Mouse (Mus musculus) heart, embryonic 10.5 days (tissue): ENCODE data around the gene Dock8. TPM values are rescaled to one million over a fixed set of nuclear protein-coding genes. Genes with fewer than 3 reads are reported as not detected.

Experiments
- DNase-seq: peaks from one replicate; pipeline ENCODE4 v3.0.0-alpha.2; 2017; ENCODE audit warnings: low spot score
- H3K27ac ChIP-seq: fragments of 300-500 bp; sonication (generic); 2 replicates; pipeline ENCODE4 v1.5.1; 2016; ENCODE audit warnings: mild to moderate bottlenecking
- H3K27me3 ChIP-seq: fragments of 300-500 bp; sonication (generic); 2 replicates; pipeline ENCODE4 v1.6.1; 2016; ENCODE audit warnings: mild to moderate bottlenecking; ENCODE audit not compliant: poor library complexity, insufficient read depth, severe bottlenecking
- H3K36me3 ChIP-seq: fragments of 300-500 bp; sonication (generic); 2 replicates; pipeline ENCODE4 v1.6.1; 2016; ENCODE audit warnings: mild to moderate bottlenecking, moderate library complexity
- H3K4me1 ChIP-seq: fragments of 300-500 bp; sonication (generic); 2 replicates; pipeline ENCODE4 v1.6.1; 2016; ENCODE audit warnings: mild to moderate bottlenecking
- H3K4me3 ChIP-seq: fragments of 300-500 bp; sonication (generic); 2 replicates; pipeline ENCODE4 v1.5.1; 2016; ENCODE audit warnings: mild to moderate bottlenecking, moderate library complexity
- H3K9me3 ChIP-seq: fragments of 300-500 bp; sonication (generic); 2 replicates; pipeline ENCODE4 v1.6.1; 2016; ENCODE audit warnings: mild to moderate bottlenecking, moderate library complexity
- WGBS: fragments of 180-500 bp; shearing (Covaris S2); methylation state at CpG from one replicate; pipeline ENCODE4 v1.1.7; 2016; 5-methylcytosine and 5-hydroxymethylcytosine counted together
- polyA plus RNA-seq: library from polyadenylated mRNA; unstranded; fragments of >200 nt; fragmentation: Nextera tagmentation; extraction: Ambion mirVana; gene quantifications from 2 replicates; pipeline ENCODE4 v1.2.1, GENCODE M21; 2016

Dock8 gene
- polyA plus RNA-seq, 1 experiment from 2014 or later = 3.3 TPM

DNA sequence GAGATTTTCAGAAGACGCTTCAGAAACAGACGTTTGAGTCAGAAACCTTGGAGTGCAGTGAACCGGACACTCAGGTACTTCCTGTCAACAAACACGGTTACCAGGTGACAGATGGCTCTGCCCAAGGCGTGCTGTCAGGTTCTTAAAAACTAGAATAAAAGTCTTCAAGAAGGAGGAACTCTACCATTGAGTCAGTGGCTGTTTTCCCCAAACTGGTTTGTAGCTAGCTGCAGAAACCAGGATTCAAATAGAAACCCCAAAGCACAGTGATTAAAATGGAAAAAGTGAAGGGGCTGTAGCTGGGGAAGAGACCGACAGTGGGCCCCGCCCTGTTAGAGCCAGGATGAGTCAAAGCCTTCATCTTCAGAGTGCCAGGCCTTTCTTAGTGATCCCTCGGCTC, 78.8 kb downstream of the Dock8 start:
- Histone ChIP-seq H3K4me1 (peaks cover 6% of the 10 kb centered on the region; the same call in 1 of the 2 replicates), H3K27ac (no peak overlapping the region), H3K27me3 (no peaks in the 10 kb centered on the region), H3K36me3 (no peaks in the 10 kb centered on the region), H3K4me3 (no peak overlapping the region), H3K9me3 (no peaks in the 10 kb centered on the region)
- DNase-seq = no peak
- 75% methylated on average over 8 of the region's 8 CpGs for WGBS

DNA sequence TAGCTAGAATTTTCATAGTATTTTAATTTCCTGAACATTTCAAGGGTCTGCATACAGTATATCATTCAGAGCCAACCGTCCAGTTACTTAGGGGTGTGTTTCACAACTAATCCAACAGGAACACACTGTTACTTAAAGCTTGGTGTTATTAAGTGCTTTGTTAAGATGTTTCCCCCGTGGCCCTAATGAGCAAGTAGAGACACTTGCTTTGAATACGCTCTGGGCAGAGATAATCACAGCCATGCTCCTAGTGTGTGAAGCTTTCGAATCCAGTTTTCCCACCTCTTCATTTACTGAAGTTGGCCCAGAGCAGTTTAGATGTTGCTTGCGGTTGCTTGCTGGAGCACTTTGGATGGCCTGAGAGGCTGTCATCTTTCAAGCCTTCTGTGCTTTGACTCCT, 80.8 kb downstream of the Dock8 start:
- H3K9me3 ChIP-seq = no peaks in the 10 kb centered on the region
- peaks cover 6% of the 10 kb centered on the region; the same call in 1 of the 2 replicates for H3K4me1 ChIP-seq
- H3K27me3 ChIP-seq = no peaks in the 10 kb centered on the region
- DNase-seq = no peak
- no peak overlapping the region for H3K27ac ChIP-seq
- 81% methylated on average over 5 of the region's 5 CpGs for WGBS
- H3K4me3 ChIP-seq = no peak overlapping the region
- no peaks in the 10 kb centered on the region for H3K36me3 ChIP-seq

DNA sequence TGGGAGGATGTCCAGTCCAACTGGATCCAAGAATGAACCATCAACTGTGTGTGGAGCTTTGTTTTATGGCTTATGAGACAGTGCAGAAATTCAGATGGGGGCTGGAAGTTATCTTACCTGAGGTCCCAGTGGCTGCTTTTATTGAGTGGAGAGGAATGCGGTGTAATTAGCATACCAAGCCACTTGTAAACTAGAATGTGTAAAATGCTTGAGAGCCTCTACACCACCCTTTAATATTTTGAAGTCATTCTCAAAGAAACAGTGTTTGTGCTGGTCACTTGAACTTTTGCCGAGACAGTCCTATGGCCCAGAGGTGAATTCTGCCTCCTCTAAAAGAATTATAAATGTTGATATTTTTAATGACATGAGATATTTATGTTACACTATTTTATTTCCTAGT, 83.5 kb downstream of the Dock8 start:
- H3K27ac ChIP-seq = no peak overlapping the region
- H3K4me3 ChIP-seq = no peak overlapping the region
- 83% methylated on average over 2 of the region's 2 CpGs for WGBS

DNA sequence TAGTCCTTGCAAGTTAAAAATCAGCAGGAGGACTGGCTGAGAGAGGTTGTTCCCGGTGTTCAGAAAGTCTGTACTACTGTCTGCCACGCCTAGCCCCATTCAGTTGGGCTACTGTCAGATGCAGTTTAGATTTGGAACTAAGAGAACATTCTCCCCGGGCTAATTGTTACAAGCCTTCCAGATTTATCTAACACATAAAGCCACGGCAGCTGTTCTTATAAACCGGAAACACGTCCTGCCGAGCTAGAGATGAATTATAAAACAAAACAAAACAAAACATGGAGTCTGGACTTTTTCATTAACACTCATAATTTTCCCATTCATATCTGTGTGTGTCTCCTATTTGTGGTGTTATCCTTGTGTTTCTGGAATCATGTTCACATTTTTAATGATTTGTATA, 87.8 kb downstream of the Dock8 start:
- Histone ChIP-seq H3K9me3 (no peaks in the 10 kb centered on the region), H3K36me3 (no peaks in the 10 kb centered on the region), H3K27ac (no peak overlapping the region), H3K4me3 (no peak overlapping the region), H3K27me3 (no peaks in the 10 kb centered on the region), H3K4me1 (0 out of 2 replicates have a peak, but pooled peaks cover 3% of the 10 kb centered on the region)
- 83% methylated on average over 7 of the region's 7 CpGs for WGBS
- DNase-seq = no peak

More for the DNA sequence above, 83.5 kb downstream of the Dock8 start:
- DNase-seq = no peak
- H3K4me1 ChIP-seq = peaks cover 3% of the 10 kb centered on the region; the same call in 1 of the 2 replicates
- H3K27me3 ChIP-seq = no peaks in the 10 kb centered on the region
- no peaks in the 10 kb centered on the region for H3K9me3 ChIP-seq
- no peaks in the 10 kb centered on the region for H3K36me3 ChIP-seq

DNA sequence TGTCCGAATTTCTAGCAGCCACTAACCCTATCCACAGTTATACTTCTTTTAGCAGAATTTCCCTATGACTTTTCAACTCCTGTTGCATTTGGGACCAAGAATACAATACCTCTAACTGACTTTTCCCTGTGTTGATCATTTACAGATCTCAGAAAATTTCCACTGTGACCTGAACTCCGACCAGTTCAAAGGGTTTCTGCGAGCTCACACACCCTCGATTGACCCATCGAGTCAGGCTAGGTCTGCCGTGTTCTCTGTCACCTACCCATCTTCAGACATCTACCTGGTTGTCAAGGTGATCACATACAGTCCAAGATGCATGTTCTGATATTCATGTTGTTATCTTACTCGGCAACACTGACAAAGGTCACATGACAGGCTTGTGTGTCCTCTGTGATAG, 90.4 kb downstream of the Dock8 start:
- no peaks in the 10 kb centered on the region for H3K36me3 ChIP-seq
- H3K4me3 ChIP-seq = no peak overlapping the region
- no peaks in the 10 kb centered on the region for H3K27me3 ChIP-seq
- WGBS = 84% methylated on average over 7 of the region's 7 CpGs
- no peak overlapping the region for H3K27ac ChIP-seq
- DNase-seq = no peak
- H3K9me3 ChIP-seq = no peaks in the 10 kb centered on the region
- 0 out of 2 replicates have a peak, but pooled peaks cover 3% of the 10 kb centered on the region for H3K4me1 ChIP-seq

DNA sequence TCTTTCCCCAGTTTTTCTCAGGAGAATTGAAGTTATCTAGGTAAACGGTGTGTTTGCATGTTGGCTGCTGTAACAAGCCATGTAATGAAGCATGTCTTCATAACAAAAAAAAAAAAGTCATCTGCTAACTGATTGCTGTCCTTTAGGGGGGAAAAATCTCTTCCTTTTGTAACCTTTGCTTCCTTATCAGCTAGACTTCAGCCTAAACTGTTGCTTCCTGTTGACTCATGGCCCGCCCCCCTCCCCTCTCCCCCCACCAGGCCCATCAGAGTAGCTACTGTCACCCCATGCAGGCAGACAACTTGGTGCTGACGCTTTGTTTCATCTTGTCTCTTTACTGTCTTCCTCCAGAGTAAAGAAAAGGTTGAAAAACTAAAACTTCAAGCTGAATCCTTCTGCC, 95.8 kb downstream of the Dock8 start:
- Histone ChIP-seq H3K4me1 (peaks cover 19% of the 10 kb centered on the region), H3K9me3 (no peaks in the 10 kb centered on the region), H3K27ac (0 out of 2 replicates have a peak overlapping the region, but pooled peaks have one; percentile 36), H3K4me3 (no peak overlapping the region), H3K36me3 (no peaks in the 10 kb centered on the region), H3K27me3 (no peaks in the 10 kb centered on the region)
- no peak for DNase-seq
- WGBS = 23% methylated on average over 3 of the region's 3 CpGs

DNA sequence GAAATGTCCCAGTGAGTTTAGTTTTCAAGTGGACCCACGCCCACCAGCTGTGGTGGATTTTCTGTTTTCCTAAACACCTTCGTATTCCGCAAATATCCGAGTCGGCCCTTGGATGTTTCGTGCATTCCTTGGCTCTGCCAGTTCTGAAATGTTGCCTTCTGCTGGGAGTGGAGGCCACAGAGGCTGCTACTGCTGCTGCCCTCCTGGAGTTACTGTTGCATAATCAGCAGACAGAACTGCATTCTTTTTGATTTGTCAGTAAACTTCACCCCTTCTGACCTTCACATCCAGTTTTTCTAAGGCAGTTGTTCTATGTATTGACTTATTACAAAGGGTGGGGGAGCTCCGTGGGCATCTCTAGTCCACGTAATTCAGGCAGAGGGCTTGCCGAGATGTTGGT, 97.0 kb downstream of the Dock8 start:
- no peaks in the 10 kb centered on the region for H3K36me3 ChIP-seq
- H3K9me3 ChIP-seq = no peaks in the 10 kb centered on the region
- no peak overlapping the region for H3K4me3 ChIP-seq
- H3K27me3 ChIP-seq = no peaks in the 10 kb centered on the region
- H3K4me1 ChIP-seq = peaks cover 19% of the 10 kb centered on the region
- H3K27ac ChIP-seq = no peak overlapping the region
- 80% methylated on average over 9 of the region's 9 CpGs for WGBS
- DNase-seq = no peak

DNA sequence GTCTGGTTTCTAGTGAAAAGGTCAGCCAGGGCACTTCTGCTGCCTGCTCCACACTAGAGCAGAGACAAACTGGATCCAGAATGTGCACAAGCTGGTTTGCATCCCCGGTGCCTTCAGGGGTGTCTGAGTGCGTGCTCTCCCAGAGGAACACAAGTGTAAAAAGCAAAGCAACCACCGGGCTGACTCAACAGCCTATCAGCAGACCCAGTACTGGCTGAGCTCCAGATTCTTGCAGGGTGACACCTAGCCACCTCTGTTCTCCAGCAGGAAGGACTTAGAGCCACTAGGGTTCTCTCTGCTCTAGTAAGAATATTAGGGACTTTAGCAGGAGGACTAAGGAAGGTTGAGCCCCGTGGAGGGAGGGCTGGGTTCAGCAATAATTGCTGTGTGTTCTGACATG, 97.7 kb downstream of the Dock8 start:
- no peak for DNase-seq
- Histone ChIP-seq H3K27me3 (no peaks in the 10 kb centered on the region), H3K4me1 (peaks cover 19% of the 10 kb centered on the region), H3K4me3 (no peak overlapping the region), H3K27ac (no peak overlapping the region), H3K9me3 (no peaks in the 10 kb centered on the region), H3K36me3 (no peaks in the 10 kb centered on the region)
- WGBS = 39% methylated on average over 4 of the region's 4 CpGs

DNA sequence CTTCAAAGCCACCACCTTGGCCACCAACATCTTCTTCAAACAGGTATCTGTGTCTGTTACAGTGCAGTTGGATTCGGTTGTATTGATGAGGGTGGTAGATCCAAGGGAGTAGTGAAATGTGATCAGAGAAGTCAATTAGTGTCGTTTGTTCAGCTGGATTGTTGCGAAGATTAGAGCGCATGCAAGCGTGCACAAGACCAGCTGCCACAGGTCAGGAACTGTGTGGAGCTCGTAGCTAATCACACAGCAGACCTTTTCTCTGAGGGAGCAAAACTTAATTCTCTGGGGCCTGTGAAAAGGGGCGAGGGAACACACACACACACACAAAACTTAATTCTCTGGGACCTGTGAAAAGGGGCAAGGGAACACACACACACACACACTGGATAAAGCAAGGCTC, 98.2 kb downstream of the Dock8 start:
- Histone ChIP-seq H3K4me1 (peaks cover 19% of the 10 kb centered on the region), H3K27me3 (no peaks in the 10 kb centered on the region), H3K9me3 (no peaks in the 10 kb centered on the region), H3K4me3 (no peak overlapping the region), H3K27ac (no peak overlapping the region), H3K36me3 (no peaks in the 10 kb centered on the region)
- DNase-seq = no peak
- WGBS = 63% methylated on average over 7 of the region's 7 CpGs

DNA sequence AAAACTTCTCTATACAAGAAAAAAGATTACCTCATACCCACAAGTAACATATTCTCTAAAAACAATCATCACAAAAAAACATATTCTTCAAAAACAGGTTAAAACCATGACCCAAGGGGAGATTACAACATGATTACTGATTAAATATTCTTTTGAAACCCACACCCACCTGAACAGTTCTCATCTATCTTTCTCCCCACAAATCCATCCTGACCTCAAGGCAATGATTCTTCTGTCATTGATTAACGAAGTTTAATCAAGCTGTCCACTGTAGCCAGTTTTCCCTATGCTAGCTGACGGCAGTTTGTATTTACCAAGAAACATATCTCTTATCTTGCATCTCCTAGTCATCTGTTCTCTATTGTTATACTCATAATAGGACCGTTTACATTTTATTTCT, 98.6 kb downstream of the Dock8 start:
- no peaks in the 10 kb centered on the region for H3K9me3 ChIP-seq
- no peak overlapping the region for H3K27ac ChIP-seq
- 76% methylated on average over 3 of the region's 3 CpGs for WGBS
- H3K36me3 ChIP-seq = no peaks in the 10 kb centered on the region
- no peak for DNase-seq
- no peaks in the 10 kb centered on the region for H3K27me3 ChIP-seq
- H3K4me1 ChIP-seq = peaks cover 19% of the 10 kb centered on the region
- no peak overlapping the region for H3K4me3 ChIP-seq

DNA sequence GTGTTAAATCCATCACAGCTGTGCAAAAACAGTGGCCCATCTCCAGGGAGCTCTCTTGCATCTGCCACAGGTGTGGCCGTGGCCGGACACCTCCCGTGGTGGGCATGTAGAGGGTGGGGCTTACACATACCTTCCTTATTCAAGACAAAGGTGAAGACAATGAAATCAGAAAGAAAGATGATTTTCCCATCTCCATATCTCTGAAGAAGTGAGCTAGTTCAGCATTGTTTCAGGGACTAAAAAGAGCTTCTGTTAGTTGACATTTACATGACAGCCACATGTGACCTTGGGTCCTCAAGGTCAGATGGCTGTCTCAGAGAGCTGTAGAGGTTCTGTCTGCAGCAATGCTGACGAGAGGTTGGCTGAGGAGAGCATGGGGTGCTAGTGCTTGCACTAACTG, 99.6 kb downstream of the Dock8 start:
- Histone ChIP-seq H3K9me3 (no peaks in the 10 kb centered on the region), H3K4me1 (peaks cover 19% of the 10 kb centered on the region)
- 83% methylated on average over 4 of the region's 4 CpGs for WGBS

DNA sequence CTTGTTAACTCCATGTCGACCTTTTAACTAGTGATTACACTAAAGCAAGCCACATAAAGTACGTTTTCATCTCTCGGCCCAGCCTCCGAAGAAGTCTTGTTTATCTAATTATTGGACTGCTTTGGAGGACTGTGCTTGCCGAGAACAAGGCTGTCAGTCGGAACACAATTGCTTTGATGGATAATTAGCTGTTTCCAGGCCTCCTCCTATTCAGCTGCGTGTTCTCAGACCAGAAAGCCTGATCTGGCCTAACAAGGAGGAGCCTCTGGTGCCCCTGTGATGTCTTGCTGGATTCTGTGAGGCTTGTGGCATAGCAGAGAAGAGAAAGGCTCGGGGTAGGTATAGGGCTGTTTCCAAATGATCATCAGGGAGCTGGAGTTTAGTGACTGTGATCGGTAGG, 106.3 kb downstream of the Dock8 start:
- no peaks in the 10 kb centered on the region for H3K27me3 ChIP-seq
- H3K27ac ChIP-seq = no peak overlapping the region
- H3K36me3 ChIP-seq = no peaks in the 10 kb centered on the region
- no peaks in the 10 kb centered on the region for H3K9me3 ChIP-seq
- no peak overlapping the region for H3K4me3 ChIP-seq
- 57% methylated on average over 9 of the region's 9 CpGs for WGBS
- peaks cover 5% of the 10 kb centered on the region; the same call in 1 of the 2 replicates for H3K4me1 ChIP-seq
- no peak for DNase-seq

More for the DNA sequence above, 99.6 kb downstream of the Dock8 start:
- DNase-seq = no peak
- no peaks in the 10 kb centered on the region for H3K36me3 ChIP-seq
- H3K27me3 ChIP-seq = no peaks in the 10 kb centered on the region
- H3K4me3 ChIP-seq = no peak overlapping the region
- no peak overlapping the region for H3K27ac ChIP-seq

DNA sequence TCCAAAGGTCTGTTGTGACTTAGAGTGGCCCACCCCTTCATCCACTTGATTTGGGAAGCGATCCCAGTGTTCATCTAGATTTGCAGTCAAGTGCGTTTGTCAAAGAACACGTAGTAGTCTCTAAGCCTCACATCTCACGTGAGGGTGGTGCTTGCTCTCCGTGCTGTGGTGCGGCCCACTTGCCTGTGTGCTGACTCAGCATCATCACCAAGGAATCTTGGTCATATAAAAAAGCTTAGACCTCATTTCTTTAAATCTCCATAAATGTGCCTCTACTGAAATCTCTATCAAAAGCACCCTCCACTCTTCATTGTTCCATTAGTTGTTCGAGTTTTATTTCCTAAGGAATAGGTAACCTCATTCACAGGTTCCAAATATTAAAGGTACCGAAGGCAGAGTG, 107.0 kb downstream of the Dock8 start:
- H3K9me3 ChIP-seq = no peaks in the 10 kb centered on the region
- DNase-seq = no peak
- no peaks in the 10 kb centered on the region for H3K27me3 ChIP-seq
- 85% methylated on average over 8 of the region's 8 CpGs for WGBS
- no peak overlapping the region for H3K4me3 ChIP-seq
- H3K36me3 ChIP-seq = no peaks in the 10 kb centered on the region
- H3K27ac ChIP-seq = no peak overlapping the region
- H3K4me1 ChIP-seq = peaks cover 5% of the 10 kb centered on the region; the same call in 1 of the 2 replicates

DNA sequence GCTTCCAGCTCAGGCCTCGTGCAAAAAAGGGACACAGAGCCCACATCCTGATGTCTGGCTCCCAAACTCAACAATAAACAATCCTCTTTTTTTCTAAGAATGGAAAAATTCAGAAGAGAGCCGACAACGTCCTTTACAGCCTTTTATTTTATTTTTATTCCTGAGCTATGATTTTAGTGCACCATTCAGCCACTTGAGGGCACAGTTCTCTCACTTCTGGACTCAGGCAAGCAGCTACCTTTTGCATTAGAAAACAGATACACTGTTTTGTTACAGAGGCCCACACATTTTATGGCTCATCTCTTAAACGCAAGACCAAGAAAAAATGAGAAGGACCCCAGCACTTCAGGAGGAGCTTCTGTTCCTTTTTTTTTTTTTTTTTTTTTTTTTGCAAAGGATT, 108.1 kb downstream of the Dock8 start:
- H3K4me3 ChIP-seq = no peak overlapping the region
- WGBS = 37% methylated on average over 4 of the region's 4 CpGs
- no peaks in the 10 kb centered on the region for H3K9me3 ChIP-seq
- DNase-seq = no peak
- H3K27ac ChIP-seq = no peak overlapping the region
- H3K36me3 ChIP-seq = no peaks in the 10 kb centered on the region
- no peaks in the 10 kb centered on the region for H3K27me3 ChIP-seq
- peaks cover 13% of the 10 kb centered on the region for H3K4me1 ChIP-seq
